8 mouse cellular contexts compared by ENCODE assay signal in the genomic region with DNA sequence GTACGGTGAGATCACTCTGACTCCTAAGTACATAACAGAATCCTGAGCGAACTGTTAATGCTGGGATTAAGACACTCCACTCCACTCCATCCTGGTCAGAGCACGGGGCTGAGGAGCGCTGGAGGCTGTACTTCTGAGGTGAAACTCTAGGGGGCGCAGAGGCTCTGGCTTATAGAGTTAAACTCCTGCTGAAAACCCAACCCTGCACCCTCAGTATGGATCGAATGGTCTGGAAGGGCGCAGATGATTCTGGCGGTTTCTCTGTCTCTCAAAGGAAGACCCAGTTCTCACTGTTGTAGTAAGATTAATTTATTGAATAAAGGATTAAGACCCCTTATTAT. TPM values are rescaled to one million over a fixed set of nuclear protein-coding genes. Genes with fewer than 3 reads are reported as not detected.
DNase-seq lines count a peak whose midpoint lies in the region; ATAC-seq and TF ChIP-seq lines count a peak whose summit lies in the region.

No protein-coding gene starts in this region.

- H3K4me3 ChIP-seq in ES-Bruce4 (ENCODE audit: low read depth, low read length) = no peak overlapping the region
- H3K4me3 ChIP-seq in kidney, adult 2 months (ENCODE audit: insufficient read depth, low read depth, low read length) = no peak overlapping the region
- no peak overlapping the region for H3K4me3 ChIP-seq in liver, embryonic 14.5 days (ENCODE audit: insufficient read depth in 1 of 2, low read depth in 2 of 2, low read length in 2 of 2)

- no peak for TF ChIP-seq POLR2A in ES-Bruce4 (IDR thresholded peaks at IDR 0.05; ENCODE audit: insufficient read depth, low read length)
- no peak for TF ChIP-seq POLR2A in kidney, adult 2 months (IDR thresholded peaks at IDR 0.05; ENCODE audit: low read depth, low read length)

- H3K4me2 ChIP-seq in liver, embryonic 14.5 days (ENCODE audit: low read depth) = no peak overlapping the region

- DNase-seq in B cell, adult 2 months = peak; percentile 70 to 71
- DNase-seq in cerebellum, adult 18-20 months = peak; percentile 53 to 62
- peak; percentile 21 to 31 for DNase-seq in frontal cortex, postnatal 25 days (ENCODE audit: low spot score in 2 of 2)
- peak; percentile 66 for DNase-seq in kidney, adult 2 months
- DNase-seq in liver, embryonic 14.5 days (ENCODE audit: low read depth in 3 of 3, low spot score in 3 of 3) = peak; percentile 12 to 37 (median 20)
- peak; percentile 87 for DNase-seq in retina, embryonic 14.5 days (ENCODE audit: low spot score)

- TF ChIP-seq CTCF in ES-Bruce4 (IDR thresholded peaks at IDR 0.05; ENCODE audit: low read depth, low read length) = peak; percentile 77
- peak; percentile 81 for TF ChIP-seq CTCF in kidney, adult 2 months (conservative IDR thresholded peaks at IDR 0.05; ENCODE audit: insufficient read depth, insufficient read length, low read depth, low read length)
- peak; percentile 84 for TF ChIP-seq CTCF in liver, embryonic 14.5 days (IDR thresholded peaks at IDR 0.05; ENCODE audit: low read depth)

- no peaks in the 10 kb centered on the region for H3K9me3 ChIP-seq in ES-Bruce4 (replicated peaks; ENCODE audit: control insufficient read depth, insufficient read depth, low read length, poor library complexity, severe bottlenecking)
- no peaks in the 10 kb centered on the region for H3K9me3 ChIP-seq in liver, embryonic 14.5 days (ENCODE audit: control insufficient read depth, low read length)

- 19% methylated on average over 8 of the region's 8 CpGs for WGBS in kidney, adult 2 months
- WGBS in liver, embryonic 14.5 days (ENCODE audit: insufficient replicate concordance) = 16% methylated on average over 8 of the region's 8 CpGs

- no peak overlapping the region for H3K27ac ChIP-seq in ES-Bruce4 (ENCODE audit: insufficient read depth, low read length)
- no peak overlapping the region for H3K27ac ChIP-seq in kidney, adult 2 months (ENCODE audit: insufficient read depth, low read depth, low read length)
- no peak overlapping the region for H3K27ac ChIP-seq in liver, embryonic 14.5 days

- ATAC-seq in liver, embryonic 14.5 days (ENCODE audit: insufficient read depth) = no peak
- ATAC-seq in activated CD4-positive, CD25-positive, alpha-beta regulatory T cell, adult 4 months = no peak

- H3K27me3 ChIP-seq in ES-Bruce4 (ENCODE audit: control insufficient read depth, insufficient read depth, low read length, poor library complexity, severe bottlenecking) = peaks cover 4% of the 10 kb centered on the region; the same call in 1 of the 2 replicates
- no peaks in the 10 kb centered on the region for H3K27me3 ChIP-seq in kidney, adult 2 months (replicated peaks; ENCODE audit: control insufficient read depth, insufficient read depth, low read length)
- peaks cover 24% of the 10 kb centered on the region for H3K27me3 ChIP-seq in liver, embryonic 14.5 days (ENCODE audit: control insufficient read depth, insufficient read depth, low read length)

- no peak overlapping the region for H3K9ac ChIP-seq in ES-Bruce4 (ENCODE audit: low read depth, poor library complexity, severe bottlenecking)
- no peak overlapping the region for H3K9ac ChIP-seq in liver, embryonic 14.5 days (replicated peaks)

- no peak for TF ChIP-seq EP300 in ES-Bruce4 (IDR thresholded peaks at IDR 0.05; ENCODE audit: insufficient read depth, low read depth, low read length)
- TF ChIP-seq EP300 in liver, embryonic 14.5 days (IDR thresholded peaks at IDR 0.05; ENCODE audit: low read depth) = no peak

- no peaks in the 10 kb centered on the region for H3K36me3 ChIP-seq in ES-Bruce4 (ENCODE audit: control insufficient read depth, insufficient read depth, low read length, poor library complexity, severe bottlenecking)
- H3K36me3 ChIP-seq in kidney, adult 2 months (ENCODE audit: control insufficient read depth, insufficient read depth, low read length) = no peaks in the 10 kb centered on the region
- no peaks in the 10 kb centered on the region for H3K36me3 ChIP-seq in liver, embryonic 14.5 days (replicated peaks; ENCODE audit: control insufficient read depth, insufficient read depth, low read depth)

- no peaks in the 10 kb centered on the region for H3K4me1 ChIP-seq in ES-Bruce4 (ENCODE audit: control insufficient read depth, insufficient read depth, low read length)
- no peaks in the 10 kb centered on the region for H3K4me1 ChIP-seq in kidney, adult 2 months (ENCODE audit: control insufficient read depth, insufficient read depth, low read length)
- H3K4me1 ChIP-seq in liver, embryonic 14.5 days (replicated peaks; ENCODE audit: control insufficient read depth in 2 of 2, insufficient read depth in 2 of 2, low read length in 1 of 2) = no peaks in the 10 kb centered on the region

RNA-seq across cellular contexts. Expression of gene Guca1a, which starts 8.1 kb away (rescaled TPM):
- 4.1 and 4.7 TPM in 2 replicates for polyA plus RNA-seq in ES-Bruce4 (2011; ENCODE audit: insufficient read depth, insufficient read length, low read depth, missing spikeins)
- 0.91 and 1.4 TPM in 2 replicates for polyA plus RNA-seq in kidney, adult 2 months (2012; rRNA removed)
- polyA plus RNA-seq in liver, embryonic 14.5 days (2012; rRNA removed) = 0.63 and 0.69 TPM in 2 replicates
- polyA plus RNA-seq in liver, embryonic 14.5 days (2014; fragmentation: Nextera tagmentation; extraction: Ambion mirVana) = 1.0 and 1.1 TPM in 2 replicates
- not detected for polyA plus RNA-seq in activated CD4-positive, CD25-positive, alpha-beta regulatory T cell, adult 4 months (2017; shearing (Covaris generic))

RNA-seq across cellular contexts. Expression of gene Guca1b, which starts 23.3 kb away (rescaled TPM):
- 0.91 and 1.1 TPM in 2 replicates for polyA plus RNA-seq in ES-Bruce4 (2011; ENCODE audit: insufficient read depth, insufficient read length, low read depth, missing spikeins)
- polyA plus RNA-seq in kidney, adult 2 months (2012; rRNA removed) = 0.91 and 0.95 TPM in 2 replicates
- polyA plus RNA-seq in liver, embryonic 14.5 days (2012; rRNA removed) = 0.41 and 0.44 TPM in 2 replicates
- polyA plus RNA-seq in liver, embryonic 14.5 days (2014; fragmentation: Nextera tagmentation; extraction: Ambion mirVana) = 0.14 and 0.18 TPM in 2 replicates
- 1 to 10 TPM; 1.1 TPM for polyA plus RNA-seq in activated CD4-positive, CD25-positive, alpha-beta regulatory T cell, adult 4 months (2017; shearing (Covaris generic))

RNA-seq across cellular contexts. Expression of gene AI661453, which starts 27.9 kb away (rescaled TPM):
- polyA plus RNA-seq in ES-Bruce4 (2011; ENCODE audit: insufficient read depth, insufficient read length, low read depth, missing spikeins) = 37.6 and 39.2 TPM in 2 replicates
- polyA plus RNA-seq in kidney, adult 2 months (2012; rRNA removed) = 7.9 and 9.7 TPM in 2 replicates
- polyA plus RNA-seq in liver, embryonic 14.5 days (2012; rRNA removed) = 0.44 and 0.56 TPM in 2 replicates
- 0.42 and 0.56 TPM in 2 replicates for polyA plus RNA-seq in liver, embryonic 14.5 days (2014; fragmentation: Nextera tagmentation; extraction: Ambion mirVana)
- polyA plus RNA-seq in activated CD4-positive, CD25-positive, alpha-beta regulatory T cell, adult 4 months (2017; shearing (Covaris generic)) = under 1 TPM in 1 of 2 experiments, not detected in 1; 0.15 TPM

RNA-seq across cellular contexts. Expression of gene 1700001C19Rik, which starts 28.6 kb away (rescaled TPM):
- 0.75 and 1.3 TPM in 2 replicates for polyA plus RNA-seq in ES-Bruce4 (2011; ENCODE audit: insufficient read depth, insufficient read length, low read depth, missing spikeins)
- 0.09 and 0.23 TPM in 2 replicates for polyA plus RNA-seq in kidney, adult 2 months (2012; rRNA removed)
- polyA plus RNA-seq in liver, embryonic 14.5 days (2012; rRNA removed) = 0.89 and 0.93 TPM in 2 replicates
- 1.1 and 1.2 TPM in 2 replicates for polyA plus RNA-seq in liver, embryonic 14.5 days (2014; fragmentation: Nextera tagmentation; extraction: Ambion mirVana)
- not detected for polyA plus RNA-seq in activated CD4-positive, CD25-positive, alpha-beta regulatory T cell, adult 4 months (2017; shearing (Covaris generic))

RNA-seq across cellular contexts. Expression of gene Mrps10, which starts 39.8 kb away (rescaled TPM):
- 71.3 and 83.6 TPM in 2 replicates for polyA plus RNA-seq in ES-Bruce4 (2011; ENCODE audit: insufficient read depth, insufficient read length, low read depth, missing spikeins)
- polyA plus RNA-seq in kidney, adult 2 months (2012; rRNA removed) = 28.5 and 30.8 TPM in 2 replicates
- 15.7 and 20.7 TPM in 2 replicates for polyA plus RNA-seq in liver, embryonic 14.5 days (2012; rRNA removed)
- polyA plus RNA-seq in liver, embryonic 14.5 days (2014; fragmentation: Nextera tagmentation; extraction: Ambion mirVana) = 46.5 and 47.5 TPM in 2 replicates
- polyA plus RNA-seq in activated CD4-positive, CD25-positive, alpha-beta regulatory T cell, adult 4 months (2017; shearing (Covaris generic)) = 10 to 100 TPM; 30.8 to 36.4 TPM

Comparison
In these comparisons a context has a peak if more than half of its experiments do, and no peak if none do; other contexts are left out.
1. DNase-seq: peak in every context shown above with its lines; median percentile 87 in retina, embryonic 14.5 days; 70 in B cell, adult 2 months; 66 in kidney, adult 2 months; 58 in cerebellum, adult 18-20 months; 26 in frontal cortex, postnatal 25 days; 20 in liver, embryonic 14.5 days.